Mouse (Mus musculus): ENCODE results near the gene Crebrf. TPM values are rescaled to one million over a fixed set of nuclear protein-coding genes. Genes with fewer than 3 reads are reported as not detected.

Gene Crebrf
- total RNA-seq (2012; rRNA removed) (2.9 and 3.8 TPM in 2 replicates), polyA plus RNA-seq (2012; ENCODE audit: insufficient read depth in 1 of 2, insufficient read length in 2 of 2, low read depth in 1 of 2, low replicate concordance in 2 of 2, missing spikeins in 1 of 2) (1 to 10 TPM in 1 of 2 experiments, not detected in 1; 1.3 TPM)

DNA sequence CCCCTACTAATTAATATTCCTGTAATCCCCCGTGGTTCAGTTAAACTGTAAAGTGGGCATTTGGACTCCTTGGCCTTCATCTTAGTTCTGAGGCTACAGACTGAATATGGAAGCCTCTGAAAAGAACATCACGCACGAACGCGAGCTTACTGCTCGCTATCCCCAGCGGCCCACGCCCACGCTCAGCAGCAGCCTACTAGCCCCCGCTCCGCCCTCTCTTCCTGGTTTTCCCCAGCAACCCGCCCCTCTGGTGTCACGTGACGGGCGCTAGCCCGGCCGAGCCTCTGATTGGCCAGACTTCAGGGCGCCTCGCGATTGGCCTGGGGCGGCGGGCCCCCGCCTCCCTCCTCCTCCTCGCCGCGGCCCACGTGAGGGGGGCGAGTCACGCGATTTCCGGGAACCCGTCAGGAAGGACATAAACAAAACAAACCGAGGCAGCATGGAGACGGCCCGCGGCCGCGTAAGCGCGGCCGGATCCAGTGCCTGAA lies at the start of gene Crebrf:
Gene Crebrf, plus strand, starts transcription at position 380 of the 488 bp plus-strand sequence.
- H3K27me3 ChIP-seq (ENCODE audit: control insufficient read depth in 1 of 2, insufficient read depth in 2 of 2, low read length in 2 of 2) = no peaks in the 10 kb centered on the region
- H3K79me2 ChIP-seq (ENCODE audit: control insufficient read depth, insufficient read depth, low read length, poor library complexity) = peaks cover 3% of the 10 kb centered on the region; the same call in 1 of the 2 replicates
- H3K36me3 ChIP-seq (ENCODE audit: control insufficient read depth in 1 of 2, insufficient read depth in 2 of 2, low read length in 2 of 2) = peaks cover 0 to 25% of the 10 kb centered on the region in 2 experiments; a peak in 2 of 4 replicates
- H3K9me3 ChIP-seq (replicated peaks; ENCODE audit: insufficient read depth, low read length) = no peaks in the 10 kb centered on the region
- H3K27ac ChIP-seq (ENCODE audit: control insufficient read depth, low read depth, low read length) = peak within 1 kb of the TSS; percentile 81
- peak; percentile 99 for DNase-seq (ENCODE audit: low read depth, low spot score)
- H3K9ac ChIP-seq (ENCODE audit: control insufficient read depth, low read depth, low read length, poor library complexity, severe bottlenecking) = peak within 1 kb of the TSS; percentile 94
- H3K4me1 ChIP-seq (ENCODE audit: control insufficient read depth in 1 of 2, insufficient read depth in 2 of 2, low read length in 2 of 2) = peaks cover 19 to 25% of the 10 kb centered on the region in 2 experiments
- peak within 1 kb of the TSS; percentile 97 to 99 for H3K4me3 ChIP-seq (ENCODE audit: control insufficient read depth in 1 of 2, insufficient read depth in 1 of 2, low read depth in 2 of 2, low read length in 2 of 2)
- TF ChIP-seq CHD2 (IDR thresholded peaks at IDR 0.05; ENCODE audit: low read length) (no peak), UBTF (IDR thresholded peaks at IDR 0.05; ENCODE audit: borderline replicate concordance, insufficient read depth, low read depth, low read length) (no peak), POLR2AphosphoS2 (IDR thresholded peaks at IDR 0.05; ENCODE audit: low read length) (peak; percentile 71; the same call in 1 of the 2 replicates), GABPA (IDR thresholded peaks at IDR 0.05; ENCODE audit: low read depth, low read length) (no peak), TAL1 (IDR thresholded peaks at IDR 0.05; ENCODE audit: low read length) (no peak), RCOR1 (IDR thresholded peaks at IDR 0.05; ENCODE audit: low read depth, low read length) (no peak), RAD21 (IDR thresholded peaks at IDR 0.05; ENCODE audit: low read depth, low read length) (no peak), SIN3A (IDR thresholded peaks at IDR 0.05; ENCODE audit: low read length) (peak; percentile 99), HCFC1 (IDR thresholded peaks at IDR 0.05; ENCODE audit: low read depth, low read length) (peak; percentile 80), SMC3 (IDR thresholded peaks at IDR 0.05; ENCODE audit: low read depth, low read length) (no peak), ZC3H11A (IDR thresholded peaks at IDR 0.05; ENCODE audit: low read depth, low read length) (no peak), ZNF384 (IDR thresholded peaks at IDR 0.05; ENCODE audit: low read depth, low read length) (no peak), MYC (IDR thresholded peaks at IDR 0.05; ENCODE audit: low read depth, low read length) (0 out of 2 replicates have a peak, but pooled peaks have one; percentile 57), GATA1 (IDR thresholded peaks at IDR 0.05; ENCODE audit: low read depth, low read length) (no peak), MAZ (IDR thresholded peaks at IDR 0.05; ENCODE audit: low read depth, low read length) (peak; percentile 89; the same call in 1 of the 2 replicates), NRF1 (IDR thresholded peaks at IDR 0.05; ENCODE audit: insufficient read depth, low read depth, low read length, poor library complexity, severe bottlenecking) (no peak), CTCF (IDR thresholded peaks at IDR 0.05 in 2 of 3, conservative IDR thresholded peaks at IDR 0.05 in 1 of 3; ENCODE audit: control insufficient read depth in 1 of 3, insufficient read depth in 1 of 3, low read depth in 2 of 3, low read length in 3 of 3, poor library complexity in 1 of 3, severe bottlenecking in 1 of 3) (no peak), MEF2A (IDR thresholded peaks at IDR 0.05; ENCODE audit: extremely low read depth, insufficient replicate concordance, low read depth, low read length, poor library complexity, severe bottlenecking) (no peak), ELF1 (IDR thresholded peaks at IDR 0.05; ENCODE audit: low read depth, low read length) (peak; percentile 96), E2F4 (IDR thresholded peaks at IDR 0.05; ENCODE audit: borderline replicate concordance, low read depth, low read length) (no peak), ETS1 (IDR thresholded peaks at IDR 0.05; ENCODE audit: low read depth, low read length) (peak; percentile 79), MAFK (IDR thresholded peaks at IDR 0.05; ENCODE audit: borderline replicate concordance, low read depth, low read length) (no peak), USF2 (IDR thresholded peaks at IDR 0.05; ENCODE audit: borderline replicate concordance in 1 of 2, insufficient read depth in 1 of 2, low read depth in 1 of 2, low read length in 2 of 2) (peak; percentile 91 to 96), CHD1 (IDR thresholded peaks at IDR 0.05; ENCODE audit: low read depth, low read length) (no peak), POLR2A (IDR thresholded peaks at IDR 0.05; ENCODE audit: control insufficient read depth in 1 of 2, insufficient read depth in 1 of 2, low read depth in 1 of 2, low read length in 2 of 2, poor library complexity in 1 of 2) (peak; percentile 73 to 92; a peak in 3 of 4 replicates), KAT2A (conservative IDR thresholded peaks at IDR 0.05; ENCODE audit: low read depth, low read length) (no peak), TCF12 (IDR thresholded peaks at IDR 0.05; ENCODE audit: low read depth, low read length) (peak; percentile 50; the same call in 1 of the 2 replicates), ZMIZ1 (IDR thresholded peaks at IDR 0.05; ENCODE audit: low read depth, low read length) (peak; percentile 69; the same call in 1 of the 2 replicates), POLR2AphosphoS5 (IDR thresholded peaks at IDR 0.05; ENCODE audit: borderline replicate concordance, low read depth, low read length) (no peak), MXI1 (IDR thresholded peaks at IDR 0.05; ENCODE audit: low read depth, low read length) (peak; percentile 96), BHLHE40 (IDR thresholded peaks at IDR 0.05; ENCODE audit: borderline replicate concordance, low read depth, low read length) (peak; percentile 98), NELFE (IDR thresholded peaks at IDR 0.05; ENCODE audit: low read depth, low read length) (peak; percentile 87), EP300 (IDR thresholded peaks at IDR 0.05; ENCODE audit: low read depth in 1 of 2, low read length in 2 of 2) (no peak), ZKSCAN1 (IDR thresholded peaks at IDR 0.05; ENCODE audit: low read depth, low read length) (no peak), MYB (IDR thresholded peaks at IDR 0.05; ENCODE audit: low read depth, low read length) (no peak), JUND (IDR thresholded peaks at IDR 0.05; ENCODE audit: low read depth, low read length) (no peak)

Measured in MEL (cell line).